Mouse (Mus musculus) WW6 (cell line): ENCODE data around the gene Gabrd.

ENCODE experiments used
- DNase-seq: peaks from one replicate; pipeline ENCODE4 v3.0.0-alpha.2; 2013; ENCODE audit warnings: low read depth, low spot score

Gene Gabrd

GRCm38 (mm10) chr4:155383326-155383725, 14.6 kb downstream of the Gabrd start:
- DNase-seq: no peak

- no peak for DNase-seq
These were observed 15.2 kb downstream of the Gabrd start for GRCm38 (mm10) chr4:155382752-155383151.

GRCm38 (mm10) chr4:155381974-155382373, 15.9 kb downstream of the Gabrd start:
- no peak for DNase-seq

GRCm38 (mm10) chr4:155371797-155372735, 25.8 kb downstream of the Gabrd start:
- DNase-seq: no peak

- no peak for DNase-seq
These were observed 26.9 kb downstream of the Gabrd start for GRCm38 (mm10) chr4:155370737-155371715.

GRCm38 (mm10) chr4:155368684-155369083, 29.2 kb downstream of the Gabrd start:
- no peak for DNase-seq

GRCm38 (mm10) chr4:155367739-155368138, 30.2 kb downstream of the Gabrd start:
- DNase-seq: no peak

GRCm38 (mm10) chr4:155366784-155367183, 31.1 kb downstream of the Gabrd start:
- DNase-seq: no peak

- no peak for DNase-seq
These were observed 35.5 kb downstream of the Gabrd start for GRCm38 (mm10) chr4:155362443-155362842.

GRCm38 (mm10) chr4:155361303-155361791, 36.6 kb downstream of the Gabrd start, which contains the start of gene Prkcz:
TSS of gene Prkcz (minus strand) at chr4:155361361.
- peak; percentile 91 for DNase-seq

- no peak for DNase-seq
These were observed 37.1 kb downstream of the Gabrd start for GRCm38 (mm10) chr4:155360856-155361255.

GRCm38 (mm10) chr4:155359560-155360464, 38.1 kb downstream of the Gabrd start:
- no peak for DNase-seq

- no peak for DNase-seq
These were observed 40.3 kb downstream of the Gabrd start for GRCm38 (mm10) chr4:155357601-155358000.

- DNase-seq: no peak
These were observed 41.6 kb downstream of the Gabrd start for GRCm38 (mm10) chr4:155356354-155356753.

GRCm38 (mm10) chr4:155354546-155354945, 43.4 kb downstream of the Gabrd start:
- DNase-seq: no peak

GRCm38 (mm10) chr4:155354035-155354434, 43.9 kb downstream of the Gabrd start:
- DNase-seq: no peak

- no peak for DNase-seq
These were observed 45.3 kb downstream of the Gabrd start for GRCm38 (mm10) chr4:155352581-155352980.

GRCm38 (mm10) chr4:155346350-155346749, 51.6 kb downstream of the Gabrd start:
- no peak for DNase-seq

- DNase-seq: no peak
These were observed 52.3 kb downstream of the Gabrd start for GRCm38 (mm10) chr4:155345608-155345953.

- DNase-seq: no peak
These were observed 53.0 kb downstream of the Gabrd start for GRCm38 (mm10) chr4:155344716-155345607.
